Mouse (Mus musculus) E14TG2a.4 (cell line): Measurements from ENCODE around the gene Ccsap.

Experiments used
- CTCF ChIP-seq: conservative IDR thresholded peaks from 2 replicates; pipeline ENCODE4 v1.5.1; 2014; ENCODE audit warnings: low read length
- NANOG ChIP-seq: IDR thresholded peaks from 2 replicates; pipeline ENCODE4 v1.6.1; 2014; ENCODE audit warnings: borderline replicate concordance, low read length, mixed read lengths
- POU5F1 ChIP-seq: IDR thresholded peaks from 2 replicates; pipeline ENCODE4 v1.6.1; 2014; ENCODE audit warnings: low read length, borderline replicate concordance

DNA sequence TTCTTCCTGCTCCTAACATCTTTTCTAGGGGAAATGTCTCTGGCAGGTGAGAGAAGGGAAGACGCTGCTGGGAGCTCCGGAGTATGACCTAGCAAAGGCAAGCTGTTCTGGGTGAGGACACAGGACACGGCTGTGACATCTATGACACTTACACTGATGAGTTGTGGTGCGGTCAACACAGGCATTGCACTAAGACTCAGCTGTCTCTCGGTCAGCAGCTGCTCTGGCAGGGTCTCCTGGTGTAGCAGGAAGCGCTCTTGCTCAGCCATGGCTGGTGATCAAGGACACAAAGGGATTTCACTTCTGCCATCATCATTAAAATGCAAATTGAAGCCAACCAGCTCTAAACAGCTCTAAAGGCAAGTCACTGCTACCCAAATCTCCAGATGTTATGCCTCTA, 47.6 kb upstream of the Ccsap start:
- no peak for TF ChIP-seq POU5F1
- TF ChIP-seq CTCF = no peak
- TF ChIP-seq NANOG = no peak
